Mouse (Mus musculus): ENCODE results near the gene Slc44a3. TPM values are rescaled to one million over a fixed set of nuclear protein-coding genes. Genes with fewer than 3 reads are reported as not detected.

Slc44a3 gene
- total RNA-seq, 1 experiment from 2014 or later, result 25.1 TPM

DNA sequence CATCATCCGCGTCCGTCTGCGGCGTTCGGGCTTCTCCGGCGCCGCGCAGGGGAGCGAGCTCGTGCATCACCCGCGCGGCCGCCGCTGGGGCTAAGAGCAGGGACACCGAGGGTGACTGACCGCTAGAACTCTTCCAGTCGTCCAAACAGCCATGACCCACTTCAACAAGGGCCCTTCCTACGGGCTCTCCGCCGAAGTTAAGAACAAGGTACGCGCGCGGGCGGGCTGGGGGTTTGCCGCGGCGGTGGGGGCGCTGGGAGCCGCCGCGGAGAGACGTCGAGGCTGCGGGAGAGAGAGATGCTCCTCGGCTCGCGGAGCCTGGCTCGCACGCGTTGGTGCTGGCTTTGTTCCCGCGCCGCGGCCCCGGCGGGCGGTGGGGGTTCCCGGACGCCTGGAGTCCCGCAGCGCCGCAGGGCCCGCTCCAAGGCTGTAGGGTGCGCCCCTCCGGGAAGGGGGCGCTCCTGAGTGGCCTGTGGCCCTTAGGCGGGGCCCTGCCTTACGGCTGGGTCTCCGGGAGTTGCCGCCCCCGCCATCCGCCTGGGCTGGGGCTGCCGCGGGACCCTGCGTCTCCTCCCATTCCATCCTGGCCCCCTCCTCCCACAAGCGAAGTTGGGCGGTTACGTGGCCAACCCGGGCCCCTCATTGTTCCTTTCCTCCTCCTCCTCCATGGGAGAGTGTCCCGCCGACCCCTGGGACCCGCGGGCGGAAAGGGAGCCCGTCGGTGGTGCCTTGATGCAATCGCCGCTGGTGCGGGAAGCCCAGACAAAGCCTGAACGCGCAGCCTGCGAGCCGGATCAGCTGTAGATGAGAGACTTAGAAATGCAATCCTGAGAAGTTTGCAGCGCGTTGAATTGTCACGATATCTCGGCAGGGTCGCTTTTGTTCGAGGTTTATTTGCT lies 105.3 kb downstream of the Slc44a3 start:
- DNase-seq, result peak; percentile 86

DNA sequence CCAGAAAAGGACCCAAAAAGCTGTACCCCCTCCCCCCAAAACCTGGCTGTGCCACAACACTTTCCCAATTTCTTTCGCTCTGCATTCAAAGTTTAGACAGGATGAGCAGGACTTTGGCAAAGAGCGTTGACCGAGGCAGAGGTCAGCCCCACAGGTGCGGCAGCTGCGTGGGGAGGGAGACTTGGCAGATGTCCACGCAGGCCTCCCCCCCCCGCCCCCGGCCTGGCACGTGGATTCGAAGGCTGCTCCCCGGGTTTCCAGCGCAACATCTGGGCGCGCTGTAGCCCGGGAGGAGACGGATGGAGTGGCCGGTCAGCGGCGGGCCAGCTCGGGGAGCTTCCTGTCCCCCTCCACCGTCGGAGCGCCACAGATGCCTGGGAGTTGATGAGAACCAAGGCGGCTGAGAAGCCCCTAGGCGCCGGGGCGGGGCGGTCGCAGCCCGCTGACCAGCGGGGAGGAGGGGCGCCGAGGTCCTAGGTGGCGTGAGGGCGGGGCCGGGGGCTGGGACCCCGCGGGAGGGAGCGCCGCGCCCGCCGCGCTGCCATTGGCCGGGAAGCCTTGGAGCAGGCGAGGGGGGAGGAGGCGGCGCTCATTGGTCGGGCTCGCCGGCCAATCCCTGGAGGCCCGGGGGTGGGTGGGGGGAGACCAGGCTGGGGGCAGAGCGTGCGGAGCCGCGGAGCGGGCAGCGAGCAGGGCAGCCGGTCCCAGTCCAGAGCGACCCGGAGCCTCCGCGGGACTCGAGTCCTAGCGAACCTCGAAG lies 106.2 kb downstream of the Slc44a3 start, which contains the start of gene Cnn3:
Cnn3 (plus strand) TSS at position 637 of the 760 bp plus-strand sequence.
- peak; percentile 97 for DNase-seq

DNA sequence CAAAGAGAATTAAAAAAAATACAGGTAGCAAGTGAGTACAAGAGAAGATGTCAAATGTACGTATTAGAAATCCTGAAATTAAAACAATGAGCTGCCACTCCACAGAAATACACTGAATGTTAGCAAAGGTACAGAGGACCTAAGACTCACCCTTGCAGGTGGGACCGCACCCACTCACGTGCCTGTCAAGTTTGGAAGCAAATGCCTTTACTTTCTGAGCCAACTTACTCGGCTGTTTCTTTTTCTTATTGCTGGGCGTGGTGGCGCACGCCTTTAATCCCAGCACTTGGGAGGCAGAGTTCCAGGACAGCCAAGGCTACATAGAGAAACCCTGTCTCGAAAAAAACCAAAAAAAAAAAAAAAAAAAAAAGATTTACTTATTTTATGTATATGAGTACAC lies 109.8 kb downstream of the Slc44a3 start:
- DNase-seq, result no peak

DNA sequence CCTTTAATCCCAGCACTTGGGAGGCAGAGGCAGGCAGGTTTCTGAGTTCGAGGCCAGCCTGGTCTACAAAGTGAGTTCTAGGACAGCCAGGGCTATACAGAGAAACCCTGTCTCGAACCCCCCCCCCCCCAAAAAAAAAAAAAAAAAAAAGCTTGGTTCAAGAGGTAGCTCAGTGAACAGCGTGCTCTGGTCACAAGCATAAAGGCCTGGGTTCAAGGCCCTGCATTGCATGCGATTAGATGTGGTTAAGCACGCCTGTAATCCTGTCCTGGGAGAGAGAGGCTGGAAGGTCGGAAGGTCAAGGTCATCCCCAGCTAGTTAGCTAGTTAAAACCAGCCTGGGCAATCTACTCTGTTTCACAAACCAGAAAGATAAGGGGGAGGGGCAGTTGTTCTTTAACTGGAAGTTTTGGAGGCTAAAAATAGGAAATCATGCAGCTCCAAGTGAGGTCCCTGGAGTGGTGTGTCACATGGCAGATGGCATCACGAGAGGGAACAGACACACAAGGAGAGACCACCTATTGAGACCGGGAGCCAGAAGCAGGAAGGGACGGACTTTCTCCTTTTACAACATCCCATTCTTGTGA lies 113.3 kb downstream of the Slc44a3 start:
- no peak for DNase-seq

DNA sequence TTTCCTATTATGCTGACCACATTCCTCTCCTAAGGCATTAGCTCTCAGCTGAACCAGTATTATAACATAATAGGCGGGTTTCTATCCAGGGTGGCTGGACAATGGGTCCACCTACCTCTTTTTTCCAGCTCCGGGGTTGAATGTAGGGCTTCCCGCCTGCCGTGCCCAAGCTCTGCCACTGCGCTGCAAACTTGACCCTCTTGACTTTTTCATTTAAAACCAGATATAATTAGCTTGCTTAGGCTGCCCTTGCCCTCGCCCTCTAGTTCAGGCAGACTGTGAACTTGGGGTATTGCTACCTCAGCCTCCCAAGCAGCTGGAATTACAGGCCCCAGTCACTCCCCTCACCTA lies 114.0 kb downstream of the Slc44a3 start:
- DNase-seq, result no peak

DNA sequence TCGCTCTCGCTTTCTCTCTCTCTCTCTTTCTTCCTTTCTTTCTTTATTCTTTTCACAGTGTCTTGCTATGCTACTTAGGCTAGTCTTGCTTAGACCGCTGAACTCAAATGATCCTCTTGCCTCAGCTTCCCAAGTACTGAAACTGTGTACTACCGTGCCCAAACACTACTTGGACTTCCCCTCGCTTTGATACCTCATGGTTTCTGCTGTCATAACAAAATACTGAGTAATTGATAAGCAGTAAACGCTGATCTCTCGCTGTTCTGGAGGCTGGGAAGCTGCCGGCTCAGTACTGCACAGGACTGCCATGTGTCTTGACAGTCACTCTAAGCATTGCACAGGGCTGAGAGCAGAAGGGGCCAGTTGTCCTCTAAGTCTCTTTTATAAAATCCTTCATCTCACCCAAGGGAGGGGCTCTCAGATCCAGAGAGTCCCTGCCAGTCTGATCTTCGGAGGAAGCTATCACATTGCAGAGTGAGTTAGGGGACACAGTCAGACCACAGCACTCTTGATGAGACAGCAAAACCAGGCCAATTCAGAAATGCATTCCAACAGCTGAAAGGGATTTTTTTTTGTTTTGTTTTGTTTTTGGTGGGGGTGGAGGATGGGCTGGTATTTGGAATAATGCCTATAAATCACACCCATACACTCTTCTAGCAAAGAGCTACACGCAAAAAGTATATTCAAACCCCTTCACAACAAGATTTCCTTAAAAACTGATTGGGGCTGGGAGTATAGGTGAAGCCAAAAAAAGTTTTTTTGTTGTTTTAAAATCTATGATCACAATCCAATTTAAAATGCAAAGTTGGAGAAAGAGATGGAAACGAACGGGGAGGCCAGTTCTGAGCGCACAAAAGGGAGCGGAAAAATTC lies 114.6 kb downstream of the Slc44a3 start:
- no peak for DNase-seq

DNA sequence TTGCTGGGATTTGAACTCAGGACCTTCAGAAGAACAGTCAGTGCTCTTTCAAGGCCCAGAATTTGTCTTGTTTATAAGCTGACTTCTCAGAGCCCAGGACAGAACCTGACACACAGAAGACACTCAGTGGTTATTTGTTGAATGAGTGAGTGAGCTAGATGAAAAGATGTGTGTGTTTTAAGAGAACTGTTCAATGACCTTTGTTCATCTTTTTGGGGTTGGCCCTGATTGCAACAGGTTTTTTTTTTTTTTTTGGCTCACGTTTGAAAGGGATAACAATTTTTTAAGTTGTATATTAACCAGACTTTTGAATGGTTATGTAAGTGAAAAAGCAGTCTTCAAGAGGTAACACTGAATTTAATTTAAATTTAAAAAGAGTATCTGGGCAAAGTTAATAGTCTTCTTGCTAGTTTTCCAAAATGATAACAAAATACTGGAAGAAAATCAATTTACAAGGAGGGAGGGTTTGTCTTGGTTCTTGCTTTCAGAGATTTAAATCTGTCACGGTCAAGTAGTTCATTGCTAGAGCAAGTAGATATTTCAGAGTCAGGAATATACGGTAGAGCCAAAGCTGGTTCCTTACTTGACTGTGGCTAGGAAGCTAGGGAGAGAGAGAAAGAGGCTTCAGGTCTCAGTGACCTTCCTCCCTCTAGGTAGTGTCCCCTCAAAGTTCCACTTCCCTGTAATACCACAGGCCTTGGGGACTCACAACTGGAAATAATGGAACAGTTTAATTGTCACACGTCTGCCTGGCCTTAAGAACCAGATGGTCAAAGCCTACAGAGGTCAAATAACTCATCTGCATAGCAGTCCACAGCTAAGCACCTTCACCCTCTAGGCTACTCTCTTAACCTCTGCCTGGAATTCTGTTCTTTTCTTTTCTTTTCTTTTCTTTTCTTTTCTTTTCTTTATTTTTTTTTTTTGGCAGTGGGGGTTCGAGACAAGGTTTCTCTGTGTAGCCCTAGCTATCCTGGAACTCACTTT lies 115.7 kb downstream of the Slc44a3 start:
- DNase-seq, result no peak

DNA sequence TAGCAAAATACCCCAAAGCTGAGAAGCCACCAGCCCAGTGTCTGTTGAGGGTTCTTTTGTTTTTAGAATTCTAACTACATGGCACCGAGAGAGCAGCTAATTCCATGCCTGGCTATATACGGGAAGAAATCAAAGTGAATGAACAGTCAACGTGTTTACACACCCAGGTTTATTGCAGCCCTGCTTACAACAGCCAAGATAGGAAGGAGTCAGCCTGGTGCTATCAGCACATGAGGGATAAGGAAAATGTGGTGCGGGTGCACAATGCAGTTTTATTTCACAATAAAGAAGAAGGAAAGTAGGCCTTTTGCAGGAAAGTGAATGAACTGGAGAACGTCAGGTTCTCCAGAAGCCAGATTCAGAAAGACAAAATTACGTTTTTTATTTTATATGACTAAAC lies 120.8 kb downstream of the Slc44a3 start:
- DNase-seq, result no peak

Other genes starting within 250 kb of the Slc44a3 start
- gene Tmem56, start 249.3 kb downstream of the Slc44a3 start, total RNA-seq (2021), result 30.2 and 34.0 TPM in 2 replicates
- 41.7 and 55.2 TPM in 2 replicates for gene Alg14, start 240.6 kb downstream of the Slc44a3 start, total RNA-seq (2021)
- 220 and 297 TPM in 2 replicates for gene Cnn3, start 105.9 kb downstream of the Slc44a3 start, total RNA-seq (2021)
- gene 4930432M17Rik, start 138.4 kb upstream of the Slc44a3 start, total RNA-seq (2021), result not detected in 2 replicates
- 9.1 and 10.0 TPM in 2 replicates for gene F3, start 191.1 kb upstream of the Slc44a3 start, total RNA-seq (2021)